Mouse (Mus musculus): ENCODE measurements at regions not wholly inside any gene's neighbourhood (a gene's known extent, or its start where the extent isn't known, plus 50 kb on each side); places are given as distances from the start of the nearest gene placed in this dataset.

DNA sequence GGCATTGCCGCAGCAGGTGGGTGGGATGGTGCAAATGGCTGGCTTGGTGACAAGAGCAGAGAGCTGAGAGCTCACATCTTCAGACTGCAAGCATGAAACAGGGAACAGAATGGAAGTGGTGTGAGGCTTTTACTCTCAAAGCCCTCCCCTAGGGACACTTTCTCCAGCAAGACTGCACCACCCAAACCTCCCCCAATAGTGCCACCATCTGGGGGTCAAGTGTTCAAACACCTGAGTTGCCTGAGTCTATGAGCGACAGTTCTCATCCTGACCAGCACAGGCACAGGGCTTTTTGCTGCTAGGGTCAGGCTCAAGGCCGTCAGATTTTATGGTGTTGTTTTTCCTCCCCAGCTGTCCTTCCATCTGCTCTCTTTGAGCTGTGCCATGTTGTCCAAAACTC, 337.9 kb upstream of the Eif4g2 start:
- DNase-seq (ENCODE audit: low spot score) = no peak
- intact Hi-C loops (cut with DNase I) = no loop called here

DNA sequence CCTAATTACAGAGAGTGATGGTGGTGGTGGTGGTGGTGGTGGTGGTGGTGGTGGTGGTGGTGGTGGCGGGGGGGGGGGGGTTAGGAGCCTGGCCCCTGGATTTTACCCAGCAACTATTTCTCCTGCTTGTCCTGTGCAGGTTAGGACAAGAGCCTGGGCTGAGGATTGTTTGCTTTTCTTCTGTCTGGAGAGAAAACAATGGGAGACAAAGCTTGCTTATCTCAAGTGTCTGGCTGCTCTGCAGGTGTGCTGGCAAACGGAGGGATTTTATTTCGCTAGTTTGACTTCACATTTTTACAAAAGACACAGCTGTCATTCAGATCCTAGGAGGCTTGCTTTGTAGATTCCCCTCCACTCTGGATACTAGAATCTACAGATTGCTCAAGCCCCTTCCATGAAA, 334.9 kb upstream of the Eif4g2 start:
- DNase-seq (ENCODE audit: low spot score) = no peak
- intact Hi-C loops (cut with DNase I) = no loop called here

DNA sequence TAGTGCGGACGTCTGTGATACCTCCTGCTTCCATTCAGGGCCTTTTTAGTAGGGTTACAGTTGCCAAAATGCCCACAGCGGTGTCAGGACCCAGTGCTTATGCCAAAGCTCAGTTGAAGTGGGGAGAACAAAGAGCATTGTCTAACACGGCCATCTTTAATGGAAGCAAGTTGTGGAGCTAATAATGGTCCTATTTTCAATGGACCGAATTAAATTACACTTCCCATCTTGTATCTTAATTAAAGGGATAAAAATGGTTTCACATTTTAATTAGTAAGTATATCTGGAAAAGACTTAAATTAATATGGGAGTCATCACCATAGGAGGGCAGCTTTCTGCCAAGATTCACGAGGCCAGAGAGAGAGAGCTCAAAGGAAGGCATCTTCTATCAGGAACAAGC, 333.2 kb upstream of the Eif4g2 start:
- intact Hi-C loops (cut with DNase I) = no loop called here
- DNase-seq (ENCODE audit: low spot score) = no peak

DNA sequence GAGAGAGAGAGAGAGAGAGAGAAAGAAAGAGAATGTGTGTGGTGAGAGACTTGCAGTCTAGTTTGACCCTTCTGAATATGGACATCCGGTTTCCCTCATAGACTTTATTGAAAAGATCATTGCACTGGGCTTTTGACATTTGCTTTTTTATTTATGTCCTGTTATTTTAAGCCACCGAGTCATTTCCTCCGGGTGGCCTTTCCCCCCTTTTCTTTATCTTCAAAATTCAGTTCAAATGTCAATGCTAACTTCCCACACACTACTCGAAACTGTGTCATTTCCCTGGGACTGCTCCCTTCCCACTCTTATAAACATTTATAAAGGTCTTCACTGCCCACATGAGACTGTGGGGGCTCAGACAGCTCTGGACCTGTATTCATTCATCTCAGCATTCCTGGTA, 330.9 kb upstream of the Eif4g2 start:
- no peak for DNase-seq (ENCODE audit: low spot score)
- intact Hi-C loops (cut with DNase I) = loop anchor here (5.0 kb wide), 2 partner anchors 151 to 231 kb away; no protein-coding TSS in a partner anchor

DNA sequence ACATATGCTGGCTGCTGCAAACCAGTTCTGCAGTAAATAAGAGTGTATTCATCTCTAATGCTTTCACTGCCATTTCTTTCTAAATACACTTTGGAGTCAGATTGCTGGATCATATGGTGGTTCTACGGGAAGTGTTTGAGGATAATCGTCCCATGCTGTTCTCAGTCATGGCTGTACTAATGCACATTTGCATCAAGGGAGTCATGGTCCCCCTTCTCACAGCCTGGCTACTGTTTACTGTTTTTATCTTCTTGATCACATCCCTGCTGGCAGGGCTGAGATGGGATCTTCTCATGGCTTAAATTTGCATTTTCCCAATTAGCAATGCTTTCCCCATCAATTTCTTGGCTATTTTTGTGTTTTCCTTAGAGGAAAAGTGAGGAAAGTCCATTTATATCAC, 330.1 kb upstream of the Eif4g2 start:
- intact Hi-C loops (cut with DNase I) = loop anchor here (5.0 kb wide), 2 partner anchors 151 to 231 kb away; no protein-coding TSS in a partner anchor
- DNase-seq (ENCODE audit: low spot score) = no peak

GRCm38 (mm10) chr7:111411386-111411960, 328.6 kb upstream of the Eif4g2 start:
- DNase-seq (ENCODE audit: low spot score) = no peak
- intact Hi-C loops (cut with DNase I) = loop anchor here (5.0 kb wide), 2 partner anchors 149 to 229 kb away; no protein-coding TSS in a partner anchor

GRCm38 (mm10) chr7:111395972-111396371, 313.1 kb upstream of the Eif4g2 start:
- intact Hi-C loops (cut with DNase I) = no loop called here
- no peak for DNase-seq (ENCODE audit: low spot score)

- no peak for DNase-seq (ENCODE audit: low spot score)
- intact Hi-C loops (cut with DNase I) = no loop called here
These were observed 312.3 kb upstream of the Eif4g2 start for GRCm38 (mm10) chr7:111395111-111395510.

DNA sequence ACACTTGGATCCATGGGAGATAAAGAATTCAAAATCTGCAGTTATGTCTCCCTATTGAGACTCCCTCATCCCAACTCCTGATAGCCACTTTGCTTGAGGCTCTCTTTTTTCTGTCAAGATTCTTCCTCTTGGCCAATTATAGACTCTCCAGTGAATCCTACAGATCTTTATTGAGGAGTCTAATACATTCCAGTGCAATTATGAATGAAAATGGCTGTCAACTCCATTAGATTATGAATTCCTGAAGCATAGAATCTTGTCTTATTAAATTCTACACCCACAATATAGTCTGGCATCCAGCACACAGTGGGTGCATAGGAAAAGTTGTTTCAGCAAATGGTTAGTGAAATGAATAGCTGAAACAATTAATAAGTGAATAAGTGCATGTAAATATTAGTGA, 311.0 kb upstream of the Eif4g2 start:
- intact Hi-C loops (cut with DNase I) = no loop called here
- no peak for DNase-seq (ENCODE audit: low spot score)

DNA sequence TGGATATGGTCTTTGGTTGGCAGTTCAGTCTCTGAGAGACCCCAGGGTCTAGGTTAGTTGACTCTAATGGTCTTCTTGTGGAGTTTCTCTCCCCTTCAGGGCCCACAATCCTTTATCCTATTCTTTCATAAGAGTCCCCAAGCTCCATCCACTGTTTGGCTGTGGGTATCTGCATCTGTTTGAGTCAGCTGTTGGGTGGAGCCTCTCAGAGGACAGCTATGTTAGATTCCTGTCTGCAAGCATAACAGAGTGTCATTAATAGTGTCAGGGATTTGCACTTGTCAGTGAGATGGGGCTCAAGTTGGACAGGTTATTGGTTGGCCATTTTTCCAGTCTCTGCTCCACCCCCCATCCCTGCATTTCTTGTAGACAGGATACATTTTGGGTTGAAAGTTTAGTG, 306.9 kb upstream of the Eif4g2 start:
- DNase-seq (ENCODE audit: low spot score) = no peak
- intact Hi-C loops (cut with DNase I) = no loop called here

- intact Hi-C loops (cut with DNase I) = no loop called here
- no peak for DNase-seq (ENCODE audit: low spot score)
These were observed 291.7 kb upstream of the Eif4g2 start for GRCm38 (mm10) chr7:111374534-111374933.

DNA sequence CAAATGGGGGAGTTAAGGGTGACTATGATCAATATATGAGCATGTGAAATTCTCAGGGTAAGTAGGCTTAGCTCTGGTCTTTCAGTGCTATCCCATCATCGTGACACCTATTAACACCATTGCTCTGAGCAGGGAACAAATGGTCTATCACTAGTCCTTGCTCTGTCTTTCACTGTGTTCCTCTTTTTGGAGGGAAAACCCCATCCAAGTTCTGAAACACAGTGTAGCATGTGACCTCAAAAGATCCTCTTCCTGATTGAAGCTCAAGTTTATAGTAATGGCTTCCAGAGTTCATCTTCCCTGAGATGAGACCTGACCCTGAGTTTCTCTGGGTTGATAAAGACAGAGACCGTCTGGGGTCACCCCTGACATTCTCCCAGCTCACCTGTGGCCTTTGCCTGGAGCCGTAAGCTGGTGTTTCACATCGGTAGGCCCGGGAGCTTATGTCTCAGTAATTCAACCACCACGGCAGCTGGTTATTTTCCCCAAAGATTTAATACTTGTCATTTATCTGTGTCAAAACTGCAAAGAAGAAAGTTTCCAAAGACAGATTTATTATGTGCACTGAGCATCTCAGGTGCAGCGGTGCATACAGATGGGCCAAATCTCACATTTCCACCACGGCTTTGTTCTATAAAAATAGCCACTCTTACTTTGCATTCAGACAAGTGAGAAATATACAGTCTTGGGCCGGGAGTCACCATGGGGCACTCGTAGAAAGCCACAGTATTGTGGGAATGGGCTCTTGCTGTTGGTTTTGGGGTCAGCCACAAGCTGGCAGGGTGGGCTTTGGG, 290.7 kb upstream of the Eif4g2 start:
- intact Hi-C loops (cut with DNase I) = no loop called here

GRCm38 (mm10) chr7:111370421-111370887, 287.6 kb upstream of the Eif4g2 start:
- peak; percentile 2 for DNase-seq (ENCODE audit: low spot score)
- intact Hi-C loops (cut with DNase I) = no loop called here

More for the DNA sequence above, 290.7 kb upstream of the Eif4g2 start:
- DNase-seq (ENCODE audit: low spot score) = no peak

GRCm38 (mm10) chr7:111368296-111369004, 285.6 kb upstream of the Eif4g2 start:
- intact Hi-C loops (cut with DNase I) = no loop called here
- DNase-seq (ENCODE audit: low spot score) = no peak

GRCm38 (mm10) chr7:111366951-111367653, 284.3 kb upstream of the Eif4g2 start:
- DNase-seq (ENCODE audit: low spot score) = no peak
- intact Hi-C loops (cut with DNase I) = no loop called here

DNA sequence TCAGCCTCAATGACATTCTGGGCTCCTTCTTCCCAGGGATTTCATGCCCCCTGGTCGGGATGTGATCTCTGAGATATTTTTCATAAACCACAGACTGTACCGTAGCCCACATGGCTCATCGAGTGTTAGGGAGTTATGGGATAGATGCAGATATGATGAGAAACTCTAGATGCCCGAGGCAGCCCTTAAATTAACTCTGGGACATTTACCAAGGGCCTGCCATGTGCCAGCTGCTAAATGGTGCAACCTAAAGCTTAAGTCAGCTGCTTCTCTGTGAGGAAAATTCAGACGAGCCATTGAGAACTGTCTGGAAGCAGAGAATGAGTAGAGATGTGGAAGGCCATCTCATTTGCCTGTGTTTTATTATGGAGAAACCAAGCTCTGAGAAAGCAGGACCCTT, 282.6 kb upstream of the Eif4g2 start:
- intact Hi-C loops (cut with DNase I) = no loop called here
- no peak for DNase-seq (ENCODE audit: low spot score)

- DNase-seq (ENCODE audit: low spot score) = no peak
- intact Hi-C loops (cut with DNase I) = no loop called here
These were observed 280.4 kb upstream of the Eif4g2 start for GRCm38 (mm10) chr7:111363206-111363605.

DNA sequence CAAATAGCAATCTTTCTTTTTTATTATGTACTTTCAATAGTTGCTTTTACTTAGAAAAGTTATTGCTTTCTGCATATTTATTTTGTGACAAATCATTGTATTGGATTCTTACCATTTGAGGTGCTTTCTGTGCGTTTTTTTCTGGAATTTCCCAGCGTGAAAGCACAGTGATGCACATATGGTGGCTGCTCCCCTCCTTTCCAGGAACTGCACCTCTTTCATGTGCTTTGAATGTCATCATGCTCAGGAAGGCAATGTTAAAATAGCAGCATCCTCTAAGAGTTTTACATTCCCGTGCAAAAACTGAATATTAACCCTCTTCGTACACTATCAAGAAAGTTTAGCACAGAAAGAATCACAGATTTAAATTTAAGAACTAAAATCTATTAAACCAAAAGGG, 279.8 kb upstream of the Eif4g2 start:
- no peak for DNase-seq (ENCODE audit: low spot score)
- intact Hi-C loops (cut with DNase I) = no loop called here

- no peak for DNase-seq (ENCODE audit: low spot score)
- intact Hi-C loops (cut with DNase I) = no loop called here
These were observed 272.3 kb upstream of the Eif4g2 start for GRCm38 (mm10) chr7:111355088-111355656.

GRCm38 (mm10) chr7:111354066-111354465, 271.2 kb upstream of the Eif4g2 start:
- DNase-seq (ENCODE audit: low spot score) = no peak
- intact Hi-C loops (cut with DNase I) = no loop called here

All from heart, postnatal 25 days (tissue).